Mouse (Mus musculus) embryonic facial prominence, embryonic 11.5 days (tissue): ENCODE data around the gene Rflnb. TPM values are rescaled to one million over a fixed set of nuclear protein-coding genes. Genes with fewer than 3 reads are reported as not detected.

Source experiments
- ATAC-seq: fragments of 200-750 bp; cut with Nextera tagmentation; replicated peaks from 2 replicates; pipeline ENCODE4 v1.8.0; 2017; ENCODE audit warnings: low read depth; ENCODE audit not compliant: insufficient number of reproducible peaks, low FRiP score, low TSS enrichment
- DNase-seq: peaks from one replicate; pipeline ENCODE4 v3.0.0-alpha.2; 2015; ENCODE audit warnings: low spot score
- H3K27ac ChIP-seq: fragments of 300-500 bp; sonication (generic); replicated peaks from 2 replicates; pipeline ENCODE4 v1.5.1; 2014; ENCODE audit warnings: mild to moderate bottlenecking, low read depth, low read length, control low read depth
- H3K27me3 ChIP-seq: fragments of 300-500 bp; sonication (generic); 2 replicates; pipeline ENCODE4 v1.6.1; 2014; ENCODE audit warnings: mild to moderate bottlenecking, low read length, moderate library complexity, mixed read lengths; ENCODE audit not compliant: control insufficient read depth, insufficient read depth
- H3K36me3 ChIP-seq: fragments of 300-500 bp; sonication (generic); replicated peaks from 2 replicates; pipeline ENCODE4 v1.6.1; 2014; ENCODE audit warnings: low read depth, mild to moderate bottlenecking, low read length, moderate library complexity, mixed read lengths; ENCODE audit not compliant: control insufficient read depth, insufficient read depth
- H3K4me1 ChIP-seq: fragments of 300-500 bp; sonication (generic); 2 replicates; pipeline ENCODE4 v1.6.1; 2014; ENCODE audit warnings: low read length, mixed read lengths; ENCODE audit not compliant: control insufficient read depth, insufficient read depth
- H3K4me2 ChIP-seq: fragments of 300-500 bp; sonication (generic); 2 replicates; pipeline ENCODE4 v1.6.1; 2014; ENCODE audit warnings: low read depth, mild to moderate bottlenecking, control low read depth, low read length, moderate library complexity
- H3K4me3 ChIP-seq: fragments of 300-500 bp; sonication (generic); 2 replicates; pipeline ENCODE4 v1.5.1; 2014; ENCODE audit warnings: low read depth, low read length, control low read depth
- H3K9ac ChIP-seq: fragments of 300-500 bp; sonication (generic); replicated peaks from 2 replicates; pipeline ENCODE4 v1.6.1; 2014; ENCODE audit warnings: mild to moderate bottlenecking, control low read depth, low read length
- H3K9me3 ChIP-seq: fragments of 300-500 bp; sonication (generic); replicated peaks from 2 replicates; pipeline ENCODE4 v1.6.1; 2016; ENCODE audit warnings: mild to moderate bottlenecking, low read length, inconsistent platforms, mixed read lengths; ENCODE audit not compliant: control insufficient read depth
- WGBS: fragments of 180-500 bp; shearing (Covaris S2); extraction: QIAGEN DNeasy Blood & Tissue Kit; methylation state at CpG from one replicate; pipeline ENCODE4 v1.1.7; 2014; 5-methylcytosine and 5-hydroxymethylcytosine counted together
- polyA plus RNA-seq: library from polyadenylated mRNA; unstranded; fragments of >200 nt; fragmentation: Nextera tagmentation; extraction: Ambion mirVana; gene quantifications from 2 replicates; pipeline ENCODE4 v1.2.1, GENCODE M21; 2014

Gene Rflnb
- polyA plus RNA-seq, 1 experiment from 2014 or later: 34.7 TPM

- no peak for DNase-seq
- Histone ChIP-seq H3K27me3 (no peaks in the 10 kb centered on the region), H3K27ac (no peak overlapping the region), H3K9me3 (no peaks in the 10 kb centered on the region), H3K36me3 (no peaks in the 10 kb centered on the region), H3K4me1 (no peaks in the 10 kb centered on the region), H3K4me2 (no peak overlapping the region), H3K4me3 (no peak overlapping the region), H3K9ac (no peak overlapping the region)
- no peak for ATAC-seq
- 35% methylated on average over 2 of the region's 2 CpGs for WGBS
These were observed 47.2 kb downstream of the Rflnb start for GRCm38 (mm10) chr11:75980413-75980812.

DNA sequence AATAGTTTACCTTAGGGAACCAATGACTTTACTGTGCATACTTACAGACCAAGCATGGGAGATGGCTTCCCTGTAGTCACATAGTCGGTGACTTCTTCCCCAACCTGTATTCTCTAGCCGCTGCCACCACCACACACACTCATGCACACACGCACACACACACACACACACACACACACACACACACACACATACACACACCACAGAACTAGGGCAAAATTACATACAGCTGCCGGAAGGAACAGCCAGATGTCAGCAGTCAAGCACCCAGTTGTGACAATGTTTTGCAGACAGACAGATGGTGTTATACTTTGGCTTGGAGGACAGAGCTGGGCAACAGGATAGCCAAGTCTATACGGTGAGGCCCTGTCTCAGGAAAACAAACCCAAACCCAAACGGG, 49.5 kb downstream of the Rflnb start:
- Histone ChIP-seq H3K9ac (no peak overlapping the region), H3K9me3 (no peaks in the 10 kb centered on the region), H3K36me3 (no peaks in the 10 kb centered on the region), H3K4me2 (no peak overlapping the region), H3K4me1 (no peaks in the 10 kb centered on the region), H3K27me3 (no peaks in the 10 kb centered on the region), H3K27ac (no peak overlapping the region), H3K4me3 (no peak overlapping the region)
- DNase-seq (no peak), ATAC-seq (no peak)
- 68% methylated on average over 6 of the region's 6 CpGs for WGBS

DNA sequence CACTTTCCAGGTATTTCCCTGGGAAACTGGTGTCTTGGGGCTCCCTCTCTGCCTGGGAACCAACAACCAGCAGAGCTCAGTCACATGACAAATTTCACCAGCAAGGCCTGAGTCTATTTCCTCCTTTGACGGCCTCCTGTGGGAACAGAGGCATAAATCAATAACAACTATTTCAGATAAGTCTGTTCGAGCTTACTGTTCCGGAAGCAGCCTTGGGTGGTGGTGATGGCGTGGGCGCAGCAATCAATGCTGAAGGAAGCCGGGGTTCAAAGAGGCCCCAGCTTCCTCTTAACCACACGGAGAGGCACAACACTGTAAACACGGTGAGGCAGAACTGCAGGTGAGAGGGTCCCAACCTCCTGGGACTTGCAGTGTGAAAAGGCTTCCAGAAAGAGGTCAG, 50.8 kb downstream of the Rflnb start:
- H3K27me3 ChIP-seq: no peaks in the 10 kb centered on the region
- no peaks in the 10 kb centered on the region for H3K9me3 ChIP-seq
- H3K4me1 ChIP-seq: no peaks in the 10 kb centered on the region
- H3K9ac ChIP-seq: no peak overlapping the region
- no peak overlapping the region for H3K4me2 ChIP-seq
- no peak overlapping the region for H3K27ac ChIP-seq
- ATAC-seq (no peak), DNase-seq (no peak)
- WGBS: 68% methylated on average over 8 of the region's 8 CpGs
- H3K36me3 ChIP-seq: no peaks in the 10 kb centered on the region
- H3K4me3 ChIP-seq: no peak overlapping the region

GRCm38 (mm10) chr11:75973988-75974387, 53.6 kb downstream of the Rflnb start:
- no peak for ATAC-seq

DNA sequence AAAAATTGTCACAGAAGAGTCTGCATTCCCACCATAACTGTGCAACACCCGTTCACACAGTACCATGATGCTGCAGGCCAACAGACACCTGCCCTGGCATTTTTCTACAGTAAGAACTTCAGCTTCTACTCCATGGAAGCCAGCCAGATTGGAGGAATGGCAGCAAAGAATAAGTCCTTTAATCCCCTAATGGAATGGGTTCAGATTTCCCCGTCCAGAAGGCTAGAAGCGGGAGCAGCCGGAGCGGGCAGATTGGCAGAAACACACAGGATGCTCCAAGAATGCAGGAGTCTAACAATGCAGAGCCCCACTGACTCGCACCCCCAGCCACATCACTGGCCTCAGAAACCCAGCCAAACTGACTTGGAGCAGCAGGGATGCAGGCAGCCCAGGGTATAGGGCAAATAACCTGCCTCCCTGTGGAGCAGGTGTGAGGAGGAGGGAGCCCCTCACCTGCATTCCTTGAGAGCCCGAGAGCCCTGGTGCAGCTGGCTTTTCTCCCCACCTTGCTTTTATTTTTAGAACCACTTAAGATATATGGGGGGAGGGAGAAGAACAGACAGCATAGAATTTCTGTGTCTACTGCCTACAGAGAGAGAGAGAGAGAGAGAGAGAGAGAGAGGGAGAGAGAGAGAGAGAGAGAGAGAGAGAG, 54.5 kb downstream of the Rflnb start:
- H3K4me2 ChIP-seq: no peak overlapping the region
- DNase-seq (no peak), ATAC-seq (no peak)
- no peak overlapping the region for H3K9ac ChIP-seq
- no peaks in the 10 kb centered on the region for H3K36me3 ChIP-seq
- no peaks in the 10 kb centered on the region for H3K27me3 ChIP-seq
- no peak overlapping the region for H3K27ac ChIP-seq
- no peaks in the 10 kb centered on the region for H3K9me3 ChIP-seq
- 26% methylated on average over 7 of the region's 7 CpGs for WGBS
- no peak overlapping the region for H3K4me3 ChIP-seq
- no peaks in the 10 kb centered on the region for H3K4me1 ChIP-seq

More at GRCm38 (mm10) chr11:75973988-75974387, 53.6 kb downstream of the Rflnb start:
- Histone ChIP-seq H3K4me1 (no peaks in the 10 kb centered on the region), H3K9ac (no peak overlapping the region), H3K4me3 (no peak overlapping the region), H3K4me2 (no peak overlapping the region), H3K27me3 (no peaks in the 10 kb centered on the region), H3K36me3 (no peaks in the 10 kb centered on the region), H3K9me3 (no peaks in the 10 kb centered on the region), H3K27ac (no peak overlapping the region)
- WGBS: 83% methylated on average over 1 of the region's 1 CpGs
- no peak for DNase-seq

DNA sequence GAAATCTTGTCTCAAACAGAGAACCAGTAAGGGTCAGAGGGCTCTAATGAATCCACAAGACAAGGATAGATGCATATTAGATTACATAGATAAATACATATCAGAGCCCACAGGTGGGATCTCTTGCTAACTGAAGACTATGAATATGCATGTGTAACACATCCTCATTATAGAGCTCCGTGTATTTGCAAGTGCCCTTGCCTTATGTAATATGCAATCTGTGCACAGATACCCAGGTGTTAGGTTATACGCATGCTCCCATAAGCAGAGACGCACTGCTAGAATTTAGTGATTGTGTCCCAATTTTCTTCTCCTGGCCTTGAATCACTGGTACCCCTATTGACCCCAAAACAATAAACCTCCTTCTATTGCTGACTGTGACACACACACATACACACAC, 55.4 kb downstream of the Rflnb start:
- no peak overlapping the region for H3K9ac ChIP-seq
- DNase-seq (no peak), ATAC-seq (no peak)
- 91% methylated on average over 3 of the region's 3 CpGs for WGBS
- H3K27me3 ChIP-seq: peaks cover 5% of the 10 kb centered on the region; the same call in 1 of the 2 replicates
- no peaks in the 10 kb centered on the region for H3K36me3 ChIP-seq
- no peak overlapping the region for H3K4me3 ChIP-seq
- H3K9me3 ChIP-seq: no peaks in the 10 kb centered on the region
- H3K4me2 ChIP-seq: no peak overlapping the region
- H3K4me1 ChIP-seq: no peaks in the 10 kb centered on the region
- no peak overlapping the region for H3K27ac ChIP-seq

DNA sequence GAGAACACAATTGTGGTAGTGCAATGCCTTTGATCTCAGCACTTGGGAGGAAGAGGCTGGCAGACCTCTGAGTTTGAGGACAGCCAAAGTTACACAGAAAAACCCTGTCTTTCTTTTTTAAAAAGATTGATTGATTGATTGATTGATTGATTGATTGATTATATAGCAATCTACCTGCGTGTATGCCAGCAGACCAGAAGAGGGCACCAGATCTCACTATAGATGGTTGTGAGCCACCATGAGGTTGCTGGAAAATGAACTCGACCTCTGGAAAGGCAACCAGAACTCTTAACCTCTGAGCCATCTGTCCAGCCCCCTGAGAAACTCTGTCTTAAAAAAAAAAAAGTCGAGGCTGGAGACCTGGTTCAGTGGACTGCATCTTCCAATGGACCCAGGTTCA, 57.0 kb downstream of the Rflnb start:
- Histone ChIP-seq H3K27ac (no peak overlapping the region), H3K4me1 (peaks cover 3% of the 10 kb centered on the region), H3K9ac (no peak overlapping the region), H3K4me2 (no peak overlapping the region), H3K4me3 (no peak overlapping the region), H3K36me3 (no peaks in the 10 kb centered on the region), H3K27me3 (peaks cover 6% of the 10 kb centered on the region; the same call in 1 of the 2 replicates), H3K9me3 (no peaks in the 10 kb centered on the region)
- DNase-seq (no peak), ATAC-seq (no peak)
- WGBS: 14% methylated on average over 3 of the region's 3 CpGs
